Mouse (Mus musculus): ENCODE results near the gene Lcn6. TPM values are rescaled to one million over a fixed set of nuclear protein-coding genes. Genes with fewer than 3 reads are reported as not detected.

Gene Lcn6
- total RNA-seq, 2 experiments from 2014 or later: not detected

- Histone ChIP-seq H3K27ac (no peak overlapping the region), H3K4me3 (no peak overlapping the region)
- TF ChIP-seq CTCF (IDR thresholded peaks at IDR 0.05): no peak
- DNase-seq: no peak
- intact Hi-C loops (cut with DNase I): no loop called here
These were observed 40.6 kb downstream of the Lcn6 start for GRCm38 (mm10) chr2:25717222-25717621.

Other genes with a start within 250 kb of the Lcn6 start
- gene Abca2, start 248.1 kb upstream of the Lcn6 start, total RNA-seq (2021): 10 to 100 TPM; 15.1 to 15.3 TPM
- 1 to 10 TPM in 1 of 2 experiments, under 1 TPM in 1; 0.31 to 1.1 TPM for gene Clic3, start 219.9 kb upstream of the Lcn6 start, total RNA-seq (2021)
- gene Paxx, start 215.7 kb upstream of the Lcn6 start, total RNA-seq (2021): 10 to 100 TPM; 13.6 to 14.4 TPM
- not detected for gene Ptgds, start 206.7 kb upstream of the Lcn6 start, total RNA-seq (2021)
- not detected for gene Lcn12, start 182.9 kb upstream of the Lcn6 start, total RNA-seq (2021)
- gene Fbxw5, start 176.0 kb upstream of the Lcn6 start, total RNA-seq (2021): 10 to 100 TPM; 76.9 to 88.4 TPM
- 1 to 10 TPM; 1.1 to 1.6 TPM for gene C8g, start 175.1 kb upstream of the Lcn6 start, total RNA-seq (2021)
- 10 to 100 TPM; 12.4 to 13.1 TPM for gene Traf2, start 129.8 kb upstream of the Lcn6 start, total RNA-seq (2021)
- 100 to 1,000 TPM; 152 to 179 TPM for gene Edf1, start 118.9 kb upstream of the Lcn6 start, total RNA-seq (2021)
- gene Mamdc4, start 101.9 kb upstream of the Lcn6 start, total RNA-seq (2021): 1 to 10 TPM; 1.6 to 4.0 TPM
- gene Phpt1, start 101.6 kb upstream of the Lcn6 start, total RNA-seq (2021): 10 to 100 TPM; 52.7 to 64.7 TPM
- not detected for gene Ajm1, start 95.0 kb upstream of the Lcn6 start, total RNA-seq (2021)
- 10 to 100 TPM; 85.6 to 95.2 TPM for gene Rabl6, start 68.3 kb upstream of the Lcn6 start, total RNA-seq (2021)
- gene Ccdc183, start 59.1 kb upstream of the Lcn6 start, total RNA-seq (2021): not detected
- gene Tmem141, start 54.8 kb upstream of the Lcn6 start, total RNA-seq (2021): 10 to 100 TPM; 14.9 to 15.1 TPM
- gene Fcna, start 48.8 kb upstream of the Lcn6 start, total RNA-seq (2021): 1 to 10 TPM; 1.8 to 5.3 TPM
- 1 to 10 TPM; 3.3 to 5.1 TPM for gene Lcn8, start 23.7 kb upstream of the Lcn6 start, total RNA-seq (2021)
- not detected for gene Lcn5, start 18.8 kb upstream of the Lcn6 start, total RNA-seq (2021)
- gene Lcn10, start 5.9 kb downstream of the Lcn6 start, total RNA-seq (2021): not detected
- not detected for gene Obp2a, start 23.3 kb downstream of the Lcn6 start, total RNA-seq (2021)
- 10 to 100 TPM; 11.4 to 13.1 TPM for gene Bmyc, start 30.0 kb downstream of the Lcn6 start, total RNA-seq (2021)
- gene Obp2b, start 60.2 kb downstream of the Lcn6 start, total RNA-seq (2021): not detected
- not detected for gene Lcn3, start 88.8 kb downstream of the Lcn6 start, total RNA-seq (2021)
- not detected for gene Lcn11, start 100.2 kb downstream of the Lcn6 start, total RNA-seq (2021)
- gene Gm13539, start 105.5 kb downstream of the Lcn6 start, total RNA-seq (2021): not detected
- not detected for gene Glt6d1, start 139.1 kb downstream of the Lcn6 start, total RNA-seq (2021)
- not detected for gene Lcn9, start 146.4 kb downstream of the Lcn6 start, total RNA-seq (2021)
- gene Sohlh1, start 170.5 kb downstream of the Lcn6 start, total RNA-seq (2021): not detected
- under 1 TPM in 1 of 2 experiments, not detected in 1; 0.05 TPM for gene Kcnt1, start 186.9 kb downstream of the Lcn6 start, total RNA-seq (2021)